Mouse (Mus musculus) embryo, embryonic 9.5 days (tissue): ENCODE results near the gene Prkcb.

Experiments
- DNase-seq: peaks from one replicate; pipeline ENCODE4 v3.0.0-alpha.2; 2017; ENCODE audit errors: extremely low spot score

Prkcb gene

GRCm38 (mm10) chr7:122319566-122319965 lies 31.0 kb downstream of the Prkcb start:
- DNase-seq: no peak

DNA sequence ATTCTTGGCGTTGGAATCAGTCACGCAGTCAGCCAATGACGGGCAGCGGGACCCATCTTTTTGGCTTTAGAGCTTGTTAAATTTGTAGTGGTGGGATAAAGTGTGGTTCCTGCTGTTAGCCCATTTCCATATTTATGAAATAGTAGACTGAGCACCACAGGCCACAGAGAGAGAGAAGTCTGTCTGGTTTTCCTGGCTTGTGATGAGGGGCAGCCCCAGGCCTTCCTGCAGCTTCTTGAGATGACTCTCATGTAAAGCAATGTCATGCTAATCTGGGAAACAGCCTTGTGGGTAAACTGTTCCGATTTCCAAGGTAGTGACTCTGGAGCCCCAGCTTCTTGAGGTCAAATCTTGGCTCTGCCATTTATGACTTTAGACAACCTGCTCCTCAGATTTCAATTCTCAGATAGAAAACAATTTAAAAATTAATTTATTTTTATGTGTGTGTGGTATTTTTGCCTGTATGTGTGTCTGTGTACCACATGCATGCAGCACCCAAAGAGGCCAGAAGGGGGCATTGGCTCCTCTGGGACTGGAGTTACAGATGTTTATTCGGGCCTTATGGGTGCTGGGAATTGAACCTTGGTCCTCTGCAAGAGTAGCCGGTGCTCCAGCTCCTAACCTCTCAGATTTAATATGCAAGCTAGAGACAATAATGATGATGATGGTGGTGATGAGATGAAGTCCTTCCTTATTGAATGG lies 32.4 kb downstream of the Prkcb start:
- no peak for DNase-seq

- DNase-seq: no peak
Measured at GRCm38 (mm10) chr7:122322038-122322690, 33.6 kb downstream of the Prkcb start.

DNA sequence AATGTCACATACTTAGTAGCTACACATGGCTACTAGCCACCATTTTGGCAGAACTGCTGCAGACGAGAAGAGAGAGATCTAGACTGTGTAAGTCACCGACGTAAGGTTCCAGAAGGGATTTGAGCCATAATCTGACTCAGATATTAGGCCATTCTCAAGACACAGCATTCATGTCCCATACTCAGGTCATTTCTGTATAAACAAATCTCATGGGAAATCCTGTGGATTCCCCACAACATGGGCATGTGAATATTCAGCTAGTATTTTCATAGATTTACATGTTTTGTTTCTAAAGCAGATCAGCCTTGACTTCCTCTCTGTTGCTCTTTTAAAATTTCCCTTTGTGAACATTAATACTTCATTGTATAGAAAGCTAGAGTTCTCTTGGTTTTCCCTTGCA lies 39.4 kb downstream of the Prkcb start:
- DNase-seq: no peak

- no peak for DNase-seq
Measured at GRCm38 (mm10) chr7:122328466-122328865, 39.9 kb downstream of the Prkcb start.

GRCm38 (mm10) chr7:122329588-122329987 lies 41.0 kb downstream of the Prkcb start:
- DNase-seq: no peak

DNA sequence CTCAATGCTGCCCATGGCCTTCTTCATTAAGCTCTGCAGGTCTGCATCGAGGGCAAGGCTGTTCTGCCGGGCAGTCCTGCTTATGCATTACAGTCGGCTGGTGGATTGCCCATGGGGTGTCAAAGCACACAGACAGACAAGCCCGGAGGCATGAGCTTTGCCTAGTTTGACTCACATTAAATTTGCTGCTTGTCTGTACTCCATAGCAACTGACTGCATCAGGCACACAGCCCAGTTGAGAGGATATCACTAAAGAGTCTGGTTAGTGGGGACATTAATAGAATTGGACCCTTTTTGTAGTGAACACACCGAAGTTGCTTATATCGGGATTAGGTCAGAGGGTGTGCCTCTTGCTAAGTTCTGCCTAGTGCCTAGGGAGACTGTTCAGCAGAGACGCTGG lies 45.1 kb downstream of the Prkcb start:
- no peak for DNase-seq

GRCm38 (mm10) chr7:122337302-122337701 lies 48.8 kb downstream of the Prkcb start:
- no peak for DNase-seq

- DNase-seq: no peak
Measured at GRCm38 (mm10) chr7:122338055-122338454, 49.5 kb downstream of the Prkcb start.

DNA sequence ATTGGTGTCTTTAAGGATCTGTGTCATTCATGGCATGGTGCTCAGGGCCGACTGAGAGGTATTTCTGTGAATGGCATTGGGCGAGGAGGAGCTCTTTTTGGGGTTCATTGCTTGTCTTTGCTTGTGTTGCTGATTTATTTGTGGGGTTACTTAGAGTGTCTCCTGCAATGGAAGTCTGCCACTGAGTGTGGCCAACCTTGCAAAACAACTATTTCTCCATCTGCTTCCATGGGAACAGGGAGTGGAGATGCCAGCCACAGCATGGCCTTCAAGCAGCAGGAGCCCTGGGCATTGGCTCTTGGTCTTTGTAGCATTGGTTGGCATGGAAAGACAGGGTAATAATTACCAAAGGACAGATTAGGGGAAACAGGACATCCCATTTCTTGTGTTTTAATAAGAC lies 50.9 kb downstream of the Prkcb start:
- DNase-seq: no peak

GRCm38 (mm10) chr7:122341813-122342212 lies 53.3 kb downstream of the Prkcb start:
- DNase-seq: no peak

DNA sequence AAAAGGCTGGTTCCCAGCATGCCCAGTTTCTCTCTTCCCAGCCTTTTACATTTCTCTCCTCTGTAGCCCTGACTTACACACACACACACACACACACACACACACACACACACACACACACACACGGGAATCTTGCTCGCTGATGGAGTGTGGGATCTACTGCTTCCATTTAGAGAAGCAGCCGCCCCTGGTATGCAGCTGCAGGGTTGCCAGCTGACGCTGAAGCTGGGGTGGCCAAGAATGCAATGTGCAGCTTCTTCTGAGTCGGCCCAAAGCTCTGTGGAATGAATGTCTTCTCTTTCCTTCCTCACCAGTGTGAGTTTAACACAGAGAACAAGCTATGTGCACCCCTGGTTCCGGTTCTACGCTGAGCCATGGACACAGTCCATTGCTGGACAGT lies 56.1 kb downstream of the Prkcb start:
- no peak for DNase-seq

GRCm38 (mm10) chr7:122346251-122347242 lies 58.0 kb downstream of the Prkcb start:
- no peak for DNase-seq

DNA sequence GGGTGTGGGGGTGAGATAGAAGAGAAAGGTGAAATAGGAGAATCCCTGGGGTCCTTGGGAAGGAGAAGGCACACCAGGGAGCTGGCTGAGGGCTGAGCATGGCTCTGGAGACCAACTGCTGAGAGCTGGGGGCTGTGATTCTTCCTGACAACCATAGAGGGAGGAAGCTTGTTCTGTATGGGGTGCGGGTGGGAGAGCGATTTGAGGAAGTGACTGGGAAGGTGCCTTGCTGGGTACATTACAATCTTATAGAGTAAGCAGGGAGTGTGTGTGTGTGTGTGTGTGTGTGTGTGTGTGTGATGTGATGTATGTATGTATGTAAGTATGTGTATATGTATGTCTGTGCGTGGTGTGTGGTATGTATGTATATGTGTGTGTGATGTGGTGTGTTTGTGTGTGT lies 58.9 kb downstream of the Prkcb start:
- no peak for DNase-seq

DNA sequence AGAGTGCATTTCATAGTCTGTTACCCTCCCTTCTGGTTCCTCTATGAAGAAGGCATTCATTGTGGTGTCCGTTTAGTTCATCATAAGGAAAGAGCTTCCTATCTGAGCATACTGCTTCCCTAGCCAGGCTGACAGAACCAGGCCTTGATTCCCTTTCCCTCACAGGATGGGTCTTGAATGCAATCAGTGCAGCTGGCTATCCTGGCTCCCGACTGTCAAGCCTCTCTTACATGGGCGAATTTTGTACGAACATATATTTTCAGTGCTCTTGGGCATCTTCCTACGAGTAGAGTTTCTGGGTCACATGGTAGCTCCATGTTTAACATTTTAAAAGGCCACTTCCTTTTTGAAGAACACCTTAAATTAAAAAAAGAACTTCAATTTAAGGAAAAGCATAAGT lies 61.4 kb downstream of the Prkcb start:
- no peak for DNase-seq

- no peak for DNase-seq
Measured at GRCm38 (mm10) chr7:122350741-122351140, 62.2 kb downstream of the Prkcb start.

- no peak for DNase-seq
Measured at GRCm38 (mm10) chr7:122351816-122352215, 63.3 kb downstream of the Prkcb start.

GRCm38 (mm10) chr7:122352566-122353277 lies 64.2 kb downstream of the Prkcb start:
- DNase-seq: no peak

DNA sequence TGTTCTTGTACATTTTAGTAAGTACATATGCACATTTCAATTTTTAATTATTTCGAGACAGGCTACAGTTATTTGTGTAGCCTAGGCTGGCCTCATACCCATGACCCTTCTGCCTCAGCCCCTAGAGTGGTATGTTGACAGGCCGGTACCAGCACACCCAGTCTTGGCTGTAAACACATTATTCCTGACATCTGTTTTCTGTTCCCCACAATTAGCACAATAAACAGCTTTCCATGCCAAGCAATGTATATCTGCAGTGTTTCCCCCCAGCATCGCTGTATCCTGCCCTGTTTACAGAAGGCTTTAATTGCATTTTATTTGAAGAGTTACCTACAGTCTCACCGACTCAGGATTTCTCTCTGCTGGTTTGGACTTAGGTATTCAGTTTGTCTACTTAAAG lies 64.8 kb downstream of the Prkcb start:
- no peak for DNase-seq

DNA sequence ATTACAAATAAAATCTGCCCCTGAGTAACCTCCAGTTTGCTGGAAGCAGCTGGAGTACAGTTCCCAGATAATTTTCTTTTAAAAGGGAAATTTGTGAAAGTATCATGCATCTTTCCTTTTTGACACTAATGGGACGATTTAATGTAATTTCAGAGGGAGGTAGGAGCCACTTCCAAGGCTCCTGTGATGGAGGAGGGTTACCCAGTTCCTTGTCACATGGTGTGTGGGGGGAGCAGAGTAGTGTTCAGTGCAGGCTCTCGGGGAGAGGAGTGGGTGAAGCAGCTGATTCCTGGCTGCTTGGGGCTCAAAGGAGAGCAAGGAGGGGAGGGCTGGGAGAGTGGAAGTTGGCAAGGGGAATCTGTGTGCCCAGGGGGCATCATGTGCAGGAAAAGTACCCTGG lies 68.4 kb downstream of the Prkcb start:
- DNase-seq: no peak

- DNase-seq: no peak
Measured at GRCm38 (mm10) chr7:122357847-122358246, 69.3 kb downstream of the Prkcb start.

DNA sequence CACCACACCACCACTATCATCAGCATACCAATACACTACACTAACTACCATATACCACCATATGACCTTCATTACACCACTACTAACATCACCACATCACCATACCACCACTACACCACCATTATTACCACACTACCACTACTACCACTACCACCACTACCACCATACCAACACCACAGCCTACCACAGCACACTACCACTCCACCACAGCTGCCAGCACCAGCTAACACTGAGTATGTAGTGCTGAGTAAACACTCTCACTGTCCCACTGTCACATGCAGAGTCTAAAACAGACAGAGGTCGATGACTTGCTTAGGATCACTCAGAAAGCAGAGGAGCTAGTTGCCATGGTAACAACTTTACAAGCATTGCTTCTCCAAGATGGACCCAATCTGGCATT lies 78.1 kb downstream of the Prkcb start:
- no peak for DNase-seq
